Mouse (Mus musculus): ENCODE results near the gene Rpl29.

DNA sequence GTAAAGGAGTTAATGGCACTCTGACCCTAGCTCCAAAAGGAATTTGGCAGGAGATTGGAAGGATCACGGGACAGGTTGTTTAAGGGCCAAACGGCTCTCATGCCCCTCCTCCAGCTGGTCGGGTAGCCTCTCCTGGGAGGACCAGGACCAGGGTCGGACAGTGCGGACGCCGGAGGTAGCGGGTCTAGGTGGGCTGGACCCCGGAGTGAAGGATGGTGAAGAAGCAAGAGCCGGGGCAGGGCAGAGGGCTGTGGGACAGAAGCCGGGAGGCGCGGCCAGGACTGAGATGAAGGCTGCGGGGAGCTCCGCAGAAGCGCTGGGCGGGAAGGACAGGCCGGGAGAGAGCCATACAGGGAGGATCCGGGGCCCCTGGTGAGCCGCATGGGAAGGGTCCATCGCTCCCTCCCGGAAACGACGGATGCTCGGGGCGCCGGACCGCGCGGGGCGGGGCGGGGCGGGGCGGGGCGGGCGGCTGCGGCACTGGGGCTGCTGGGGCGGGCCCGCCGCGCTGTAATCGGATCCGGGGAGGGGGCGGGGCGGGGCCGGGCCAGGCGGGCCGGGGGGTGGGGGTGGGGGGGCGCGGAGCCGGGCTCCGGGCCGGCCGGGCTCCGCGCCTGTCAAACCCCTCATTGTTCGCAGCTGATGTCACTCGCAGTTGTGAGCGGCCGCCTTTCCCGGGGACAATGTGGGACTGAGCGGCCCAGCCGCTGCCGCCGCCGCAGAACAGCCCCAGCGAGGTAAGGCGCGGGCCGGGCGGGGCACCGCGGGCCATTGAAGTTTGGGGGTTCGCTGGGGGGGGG, 24.2 kb downstream of the Rpl29 start, which contains the start of gene Pcbp4:
- no peak for TF ChIP-seq CTCF (conservative IDR thresholded peaks at IDR 0.05; ENCODE audit: insufficient read depth, insufficient read length, low read depth, low read length)
- TF ChIP-seq POLR2A (IDR thresholded peaks at IDR 0.05; ENCODE audit: low read depth, low read length) = no peak
